Mouse (Mus musculus): ENCODE measurements around the gene F13a1. TPM values are rescaled to one million over a fixed set of nuclear protein-coding genes. Genes with fewer than 3 reads are reported as not detected.
A peak's percentile ranks its signal among the peaks of the same experiment; 100 is the strongest.

Gene F13a1
- polyA plus RNA-seq, 1 experiment from 2014 or later: 9.3 TPM

DNA sequence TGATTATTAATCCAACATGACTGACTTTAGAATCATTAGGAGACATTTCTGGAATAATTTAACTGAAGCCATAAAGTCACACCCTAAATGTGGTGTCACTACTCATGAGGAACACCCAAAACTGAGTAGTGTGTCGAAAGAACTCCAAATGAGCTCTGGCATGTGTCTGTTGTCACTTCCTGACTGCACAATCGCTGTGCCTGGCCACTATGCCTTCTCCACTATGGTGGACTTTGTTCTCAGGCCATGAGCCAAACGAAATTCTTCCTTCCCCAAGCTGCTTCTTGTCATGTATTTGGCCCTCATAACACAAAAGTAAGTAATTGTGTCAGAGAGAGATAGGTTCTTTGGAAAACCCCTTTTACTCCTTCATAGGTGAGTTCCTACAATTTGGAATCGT, 61.7 kb downstream of the F13a1 start:
- Histone ChIP-seq H3K9me3 (ENCODE audit: low read length) (no peaks in the 10 kb centered on the region), H3K27me3 (ENCODE audit: insufficient read depth, low read length) (no peaks in the 10 kb centered on the region), H3K4me2 (ENCODE audit: low read depth, low read length) (no peak overlapping the region), H3K4me1 (ENCODE audit: insufficient read depth) (no peaks in the 10 kb centered on the region), H3K4me3 (ENCODE audit: low read depth, low read length) (no peak overlapping the region), H3K36me3 (replicated peaks; ENCODE audit: insufficient read depth, low read length) (no peaks in the 10 kb centered on the region), H3K27ac (ENCODE audit: low read depth) (no peak overlapping the region), H3K9ac (replicated peaks) (no peak overlapping the region)
- 56% methylated on average over 4 of the region's 4 CpGs for WGBS (ENCODE audit: insufficient replicate concordance)
- TF ChIP-seq EP300 (IDR thresholded peaks at IDR 0.05; ENCODE audit: low read depth) (no peak), CTCF (IDR thresholded peaks at IDR 0.05; ENCODE audit: low read depth) (no peak)
- DNase-seq (peak; percentile 15), ATAC-seq (no peak)

GRCm38 (mm10) chr13:36973016-36973415, 77.0 kb downstream of the F13a1 start:
- no peak overlapping the region for H3K9ac ChIP-seq (replicated peaks)
- ATAC-seq: no peak
- 39% methylated on average over 2 of the region's 2 CpGs for WGBS (ENCODE audit: insufficient replicate concordance)
- H3K4me2 ChIP-seq (ENCODE audit: low read depth, low read length): no peak overlapping the region
- DNase-seq: no peak
- no peak overlapping the region for H3K4me3 ChIP-seq (ENCODE audit: low read depth, low read length)
- H3K27ac ChIP-seq (ENCODE audit: low read depth): no peak overlapping the region
- H3K27me3 ChIP-seq (ENCODE audit: insufficient read depth, low read length): no peaks in the 10 kb centered on the region
- no peak for TF ChIP-seq CTCF (IDR thresholded peaks at IDR 0.05; ENCODE audit: low read depth)
- TF ChIP-seq EP300 (IDR thresholded peaks at IDR 0.05; ENCODE audit: low read depth): no peak
- H3K4me1 ChIP-seq (ENCODE audit: insufficient read depth): no peaks in the 10 kb centered on the region
- H3K9me3 ChIP-seq (ENCODE audit: low read length): no peaks in the 10 kb centered on the region
- no peaks in the 10 kb centered on the region for H3K36me3 ChIP-seq (replicated peaks; ENCODE audit: insufficient read depth, low read length)

DNA sequence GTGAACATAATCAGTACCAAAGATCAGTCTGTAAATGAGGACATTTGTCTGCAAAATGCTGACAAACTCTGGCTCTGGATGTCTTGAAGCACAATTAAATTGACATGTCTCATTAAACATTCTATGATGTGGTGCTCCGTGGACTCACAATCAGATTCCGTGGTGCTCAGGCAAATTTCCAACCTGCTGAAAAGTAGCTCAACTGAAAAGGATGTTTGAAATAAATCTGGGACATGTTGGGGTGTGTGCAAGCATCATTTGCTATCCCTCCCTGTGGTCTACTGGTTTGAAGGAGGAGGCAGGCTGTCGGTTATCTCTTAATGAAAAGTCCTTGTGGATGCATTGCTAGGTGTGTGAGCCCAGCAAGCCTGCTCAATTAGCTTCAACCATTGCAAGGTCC, 77.8 kb downstream of the F13a1 start:
- Histone ChIP-seq H3K9me3 (ENCODE audit: low read length) (no peaks in the 10 kb centered on the region), H3K36me3 (replicated peaks; ENCODE audit: insufficient read depth, low read length) (no peaks in the 10 kb centered on the region), H3K4me2 (ENCODE audit: low read depth, low read length) (no peak overlapping the region), H3K27ac (ENCODE audit: low read depth) (no peak overlapping the region), H3K4me1 (ENCODE audit: insufficient read depth) (no peaks in the 10 kb centered on the region), H3K4me3 (ENCODE audit: low read depth, low read length) (no peak overlapping the region), H3K27me3 (ENCODE audit: insufficient read depth, low read length) (no peaks in the 10 kb centered on the region), H3K9ac (replicated peaks) (no peak overlapping the region)
- DNase-seq (no peak), ATAC-seq (no peak)
- TF ChIP-seq CTCF (IDR thresholded peaks at IDR 0.05; ENCODE audit: low read depth) (no peak), EP300 (IDR thresholded peaks at IDR 0.05; ENCODE audit: low read depth) (no peak)
- 78% methylated on average over 3 of the region's 3 CpGs for WGBS (ENCODE audit: insufficient replicate concordance)

GRCm38 (mm10) chr13:36962926-36963325, 87.1 kb downstream of the F13a1 start:
- Histone ChIP-seq H3K4me3 (ENCODE audit: low read depth, low read length) (no peak overlapping the region), H3K9me3 (ENCODE audit: low read length) (no peaks in the 10 kb centered on the region), H3K9ac (replicated peaks) (no peak overlapping the region), H3K27ac (ENCODE audit: low read depth) (no peak overlapping the region), H3K4me1 (ENCODE audit: insufficient read depth) (peaks cover 4% of the 10 kb centered on the region; the same call in 1 of the 2 replicates), H3K36me3 (replicated peaks; ENCODE audit: insufficient read depth, low read length) (no peaks in the 10 kb centered on the region), H3K27me3 (ENCODE audit: insufficient read depth, low read length) (no peaks in the 10 kb centered on the region), H3K4me2 (ENCODE audit: low read depth, low read length) (no peak overlapping the region)
- no peak for DNase-seq
- no peak for ATAC-seq
- TF ChIP-seq EP300 (IDR thresholded peaks at IDR 0.05; ENCODE audit: low read depth) (no peak), CTCF (IDR thresholded peaks at IDR 0.05; ENCODE audit: low read depth) (no peak)

- H3K9ac ChIP-seq (replicated peaks): no peak overlapping the region
- 43% methylated on average over 3 of the region's 3 CpGs for WGBS (ENCODE audit: insufficient replicate concordance)
- 0 out of 2 replicates have a peak overlapping the region, but pooled peaks have one; percentile 13 for H3K4me2 ChIP-seq (ENCODE audit: low read depth, low read length)
- H3K9me3 ChIP-seq (ENCODE audit: low read length): no peaks in the 10 kb centered on the region
- no peak for TF ChIP-seq CTCF (IDR thresholded peaks at IDR 0.05; ENCODE audit: low read depth)
- TF ChIP-seq EP300 (IDR thresholded peaks at IDR 0.05; ENCODE audit: low read depth): no peak
- H3K4me1 ChIP-seq (ENCODE audit: insufficient read depth): peaks cover 4% of the 10 kb centered on the region; the same call in 1 of the 2 replicates
- H3K4me3 ChIP-seq (ENCODE audit: low read depth, low read length): no peak overlapping the region
- H3K36me3 ChIP-seq (replicated peaks; ENCODE audit: insufficient read depth, low read length): no peaks in the 10 kb centered on the region
- DNase-seq (no peak), ATAC-seq (no peak)
- no peak overlapping the region for H3K27ac ChIP-seq (ENCODE audit: low read depth)
- H3K27me3 ChIP-seq (ENCODE audit: insufficient read depth, low read length): no peaks in the 10 kb centered on the region
Observed at GRCm38 (mm10) chr13:36958996-36959395, 91.0 kb downstream of the F13a1 start.

GRCm38 (mm10) chr13:36954937-36955336, 95.1 kb downstream of the F13a1 start:
- Histone ChIP-seq H3K4me1 (ENCODE audit: insufficient read depth) (peaks cover 4% of the 10 kb centered on the region; the same call in 1 of the 2 replicates), H3K9ac (replicated peaks) (no peak overlapping the region), H3K27me3 (ENCODE audit: insufficient read depth, low read length) (no peaks in the 10 kb centered on the region), H3K9me3 (ENCODE audit: low read length) (no peaks in the 10 kb centered on the region), H3K4me3 (ENCODE audit: low read depth, low read length) (no peak overlapping the region), H3K36me3 (replicated peaks; ENCODE audit: insufficient read depth, low read length) (no peaks in the 10 kb centered on the region), H3K4me2 (ENCODE audit: low read depth, low read length) (no peak overlapping the region), H3K27ac (ENCODE audit: low read depth) (no peak overlapping the region)
- WGBS (ENCODE audit: insufficient replicate concordance): 81% methylated on average over 3 of the region's 3 CpGs
- ATAC-seq (no peak), DNase-seq (no peak)
- TF ChIP-seq EP300 (IDR thresholded peaks at IDR 0.05; ENCODE audit: low read depth) (no peak), CTCF (IDR thresholded peaks at IDR 0.05; ENCODE audit: low read depth) (no peak)

GRCm38 (mm10) chr13:36953676-36954075, 96.4 kb downstream of the F13a1 start:
- no peak overlapping the region for H3K4me3 ChIP-seq (ENCODE audit: low read depth, low read length)
- H3K4me1 ChIP-seq (ENCODE audit: insufficient read depth): no peaks in the 10 kb centered on the region

More at GRCm38 (mm10) chr13:36953676-36954075, 96.4 kb downstream of the F13a1 start:
- no peaks in the 10 kb centered on the region for H3K27me3 ChIP-seq (ENCODE audit: insufficient read depth, low read length)
- no peaks in the 10 kb centered on the region for H3K9me3 ChIP-seq (ENCODE audit: low read length)
- H3K4me2 ChIP-seq (ENCODE audit: low read depth, low read length): no peak overlapping the region
- H3K36me3 ChIP-seq (replicated peaks; ENCODE audit: insufficient read depth, low read length): no peaks in the 10 kb centered on the region
- no peak overlapping the region for H3K9ac ChIP-seq (replicated peaks)
- H3K27ac ChIP-seq (ENCODE audit: low read depth): no peak overlapping the region
- DNase-seq (no peak), ATAC-seq (no peak)
- no peak for TF ChIP-seq EP300 (IDR thresholded peaks at IDR 0.05; ENCODE audit: low read depth)
- TF ChIP-seq CTCF (IDR thresholded peaks at IDR 0.05; ENCODE audit: low read depth): no peak
